Mouse (Mus musculus): ENCODE measurements around the gene Srp72. TPM values are rescaled to one million over a fixed set of nuclear protein-coding genes. Genes with fewer than 3 reads are reported as not detected.

Gene Srp72
- polyA plus RNA-seq, 1 experiment from 2014 or later: 55.9 TPM

DNA sequence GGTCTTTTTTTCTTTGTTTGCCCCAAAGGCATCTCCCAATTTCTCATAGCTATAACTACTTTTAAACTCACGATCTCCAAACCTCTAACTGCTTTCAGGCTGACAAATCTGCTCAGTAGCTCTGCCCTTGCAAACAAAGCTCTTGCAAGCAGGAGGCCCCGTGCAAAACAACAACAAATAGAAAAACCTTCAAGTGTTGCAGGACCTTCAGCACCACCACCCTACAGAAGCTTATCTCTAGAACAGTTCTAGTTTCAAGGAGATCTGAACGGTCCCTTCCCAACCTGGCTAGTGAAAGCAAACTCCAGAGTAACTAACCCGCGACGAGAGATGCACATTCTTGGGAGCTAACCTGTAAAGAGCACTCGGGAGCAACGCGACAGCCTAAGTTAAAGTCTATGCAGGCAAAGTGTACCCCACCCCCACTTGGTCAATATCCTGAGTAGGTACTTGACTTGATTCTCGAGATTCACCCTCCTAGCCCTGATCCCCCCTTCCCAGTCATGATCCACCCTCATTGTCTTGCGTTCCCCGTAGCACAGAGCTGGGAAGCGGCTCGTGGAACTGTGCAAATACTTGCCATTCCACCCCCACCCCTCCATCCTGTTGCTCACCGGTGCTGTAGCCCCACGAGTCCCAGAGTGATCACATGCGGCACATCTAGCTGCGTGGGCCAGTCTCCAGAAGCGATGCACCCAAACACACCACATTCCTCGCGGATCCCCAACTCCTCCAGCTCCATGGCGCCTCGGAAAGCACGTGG is 24.0 kb upstream of the Srp72 start:
- H3K4me1 ChIP-seq (replicated peaks): peaks cover 77% of the 10 kb centered on the region
- H3K4me2 ChIP-seq: peak overlapping the region; percentile 93
- no peaks in the 10 kb centered on the region for H3K27me3 ChIP-seq
- H3K9me3 ChIP-seq (replicated peaks): no peaks in the 10 kb centered on the region
- WGBS (ENCODE audit: insufficient replicate concordance): under 1% methylated on average over 24 of the region's 24 CpGs
- ATAC-seq (ENCODE audit: low read depth) (peak; percentile 2; the same call in 1 of the 2 replicates), DNase-seq (no peak)
- H3K4me3 ChIP-seq (replicated peaks): peak overlapping the region; percentile 84
- H3K27ac ChIP-seq: peak overlapping the region; percentile 82
- H3K9ac ChIP-seq: peak overlapping the region; percentile 81
- H3K36me3 ChIP-seq: peaks cover 45% of the 10 kb centered on the region

DNA sequence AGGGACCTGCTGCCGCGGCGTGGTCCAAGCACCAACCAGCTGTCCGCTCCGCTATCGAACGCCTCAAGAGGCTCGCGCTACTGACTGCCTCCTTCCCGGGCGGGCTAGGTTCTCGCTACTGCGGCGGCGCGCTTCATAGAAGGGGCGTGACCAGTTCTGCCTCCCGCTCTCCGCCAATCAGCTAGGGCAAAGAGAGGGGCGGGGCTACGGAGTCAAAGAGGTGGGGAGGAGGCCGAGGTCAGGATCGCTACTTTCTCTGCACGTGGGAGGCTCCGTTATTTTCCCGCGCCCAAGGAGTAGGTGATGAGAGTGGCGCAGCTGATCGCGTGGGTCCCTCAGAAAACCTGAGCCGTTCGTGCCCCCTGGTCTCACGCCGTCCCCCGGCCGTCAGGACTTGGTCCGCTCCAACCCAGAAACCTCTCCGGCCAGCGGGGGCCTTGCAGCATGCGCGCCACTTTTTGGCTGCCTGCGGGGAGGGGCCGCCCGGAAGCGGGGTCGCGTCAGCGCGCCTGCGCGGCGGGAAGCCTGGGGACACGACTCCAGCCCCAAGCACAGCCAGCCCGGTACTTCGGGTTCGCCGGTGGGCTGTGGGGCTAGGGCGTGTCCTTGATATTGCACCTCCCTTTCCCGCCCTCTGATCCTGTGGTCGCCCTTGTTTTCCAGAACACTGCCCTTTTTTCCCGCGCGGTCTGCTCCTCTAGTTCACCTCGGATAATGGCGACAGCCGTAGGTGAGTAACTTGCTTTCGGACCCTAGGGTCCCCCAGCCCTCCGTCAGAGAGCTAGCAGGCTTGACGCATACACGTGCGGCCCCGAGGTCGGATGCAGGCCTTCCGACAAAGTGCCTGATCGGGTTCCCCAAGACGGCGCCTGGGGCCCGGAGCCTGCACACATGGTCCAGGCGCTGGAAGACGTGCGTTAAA is 23.1 kb upstream of the Srp72 start, which contains the start of the genes Paics and Ppat:
TSS of gene Paics (plus strand) at position 202 of the 922 bp plus-strand sequence.
TSS of gene Ppat (minus strand) at position 473 of the 922 bp plus-strand sequence.
- H3K27me3 ChIP-seq: no peaks in the 10 kb centered on the region
- H3K4me3 ChIP-seq (replicated peaks): peak within 1 kb of the TSS; percentile 84
- peaks cover 50% of the 10 kb centered on the region for H3K36me3 ChIP-seq
- peak within 1 kb of the TSS; percentile 88 for H3K27ac ChIP-seq
- H3K4me1 ChIP-seq (replicated peaks): peaks cover 73% of the 10 kb centered on the region
- H3K9ac ChIP-seq: peak within 1 kb of the TSS; percentile 88
- under 1% methylated on average over 81 of the region's 81 CpGs for WGBS (ENCODE audit: insufficient replicate concordance)
- peak within 1 kb of the TSS; percentile 93 for H3K4me2 ChIP-seq
- peak; percentile 99 for DNase-seq
- H3K9me3 ChIP-seq (replicated peaks): no peaks in the 10 kb centered on the region
- peak; percentile 91 for ATAC-seq (ENCODE audit: low read depth)

DNA sequence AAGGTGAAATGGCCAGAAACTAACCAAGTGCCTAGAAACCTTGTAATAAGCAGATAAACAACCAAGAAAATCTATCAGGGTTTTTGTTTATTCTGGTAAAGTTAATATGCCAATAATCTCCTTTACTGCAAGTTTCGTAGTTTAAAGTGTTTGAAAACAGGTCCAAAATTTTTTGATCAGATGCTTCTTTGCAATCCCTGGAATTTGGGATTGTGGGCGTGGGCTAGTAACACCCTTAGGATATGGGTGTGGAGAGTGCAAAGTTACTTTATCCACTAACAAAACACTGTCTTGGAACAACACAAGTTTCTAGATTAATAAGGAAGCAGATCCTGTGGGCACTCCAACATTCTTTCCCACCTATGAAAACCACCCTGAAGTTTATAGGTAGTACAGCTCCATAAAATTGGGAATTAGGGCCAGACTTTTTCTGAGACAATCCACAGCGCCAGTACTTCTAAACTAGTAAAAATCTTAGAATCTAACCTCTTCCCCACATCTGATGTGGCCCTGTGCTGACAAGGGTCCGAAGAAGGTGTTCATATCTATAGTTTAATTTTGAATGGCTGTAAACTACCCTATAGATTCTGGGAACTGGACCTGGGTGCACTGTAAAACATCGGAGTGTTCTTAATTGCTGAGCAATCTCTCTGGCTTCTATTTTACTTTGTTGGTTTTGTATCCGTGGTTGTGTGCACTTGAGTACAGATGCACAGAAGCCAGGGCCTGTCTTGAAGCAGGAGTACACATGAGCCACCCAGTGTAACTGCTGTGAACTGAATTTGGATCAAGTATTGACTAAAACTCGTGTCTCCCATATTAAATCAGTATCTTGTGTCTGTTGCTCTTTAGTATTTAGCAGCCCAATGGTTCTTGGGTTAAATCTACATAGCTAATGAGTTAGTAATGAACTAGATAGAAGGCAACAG is 22.1 kb upstream of the Srp72 start:
- ATAC-seq (ENCODE audit: low read depth) (no peak), DNase-seq (no peak)
- Histone ChIP-seq H3K27me3 (no peaks in the 10 kb centered on the region), H3K27ac (peak overlapping the region; percentile 88), H3K4me2 (peak overlapping the region; percentile 93), H3K4me1 (replicated peaks) (peaks cover 63% of the 10 kb centered on the region), H3K9me3 (replicated peaks) (no peaks in the 10 kb centered on the region), H3K36me3 (peaks cover 53% of the 10 kb centered on the region), H3K9ac (peak overlapping the region; percentile 88), H3K4me3 (replicated peaks) (peak overlapping the region; percentile 84)
- 6% methylated on average over 7 of the region's 7 CpGs for WGBS (ENCODE audit: insufficient replicate concordance)

DNA sequence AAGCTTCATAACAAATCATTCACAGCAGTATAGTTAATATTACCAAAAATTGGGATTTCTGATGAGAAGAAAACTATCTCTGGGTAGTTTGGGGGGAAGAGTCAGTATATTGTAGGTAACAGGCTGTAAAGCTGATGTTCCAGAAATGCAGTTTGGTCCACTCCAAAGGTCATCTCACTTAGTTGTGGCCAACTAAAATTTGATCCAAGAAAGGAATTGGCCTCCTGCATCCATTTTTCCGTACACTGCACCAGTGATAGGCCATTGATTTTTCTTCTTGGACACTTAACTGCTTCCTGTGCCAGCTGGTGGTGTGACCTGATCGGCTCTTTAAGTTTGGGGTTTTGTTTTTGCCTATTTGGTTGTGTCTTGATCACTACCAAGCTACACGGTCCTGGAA is 20.7 kb upstream of the Srp72 start:
- peak overlapping the region; percentile 84 for H3K4me3 ChIP-seq (replicated peaks)
- DNase-seq (no peak), ATAC-seq (ENCODE audit: low read depth) (no peak)
- peaks cover 53% of the 10 kb centered on the region for H3K36me3 ChIP-seq
- H3K9me3 ChIP-seq (replicated peaks): no peaks in the 10 kb centered on the region
- H3K27ac ChIP-seq: peak overlapping the region; percentile 32; the same call in 1 of the 2 replicates
- H3K4me2 ChIP-seq: peak overlapping the region; percentile 93
- peak overlapping the region; percentile 59; the same call in 1 of the 2 replicates for H3K9ac ChIP-seq
- H3K4me1 ChIP-seq (replicated peaks): peaks cover 49% of the 10 kb centered on the region
- no peaks in the 10 kb centered on the region for H3K27me3 ChIP-seq
- 68% methylated on average over 3 of the region's 3 CpGs for WGBS (ENCODE audit: insufficient replicate concordance)

DNA sequence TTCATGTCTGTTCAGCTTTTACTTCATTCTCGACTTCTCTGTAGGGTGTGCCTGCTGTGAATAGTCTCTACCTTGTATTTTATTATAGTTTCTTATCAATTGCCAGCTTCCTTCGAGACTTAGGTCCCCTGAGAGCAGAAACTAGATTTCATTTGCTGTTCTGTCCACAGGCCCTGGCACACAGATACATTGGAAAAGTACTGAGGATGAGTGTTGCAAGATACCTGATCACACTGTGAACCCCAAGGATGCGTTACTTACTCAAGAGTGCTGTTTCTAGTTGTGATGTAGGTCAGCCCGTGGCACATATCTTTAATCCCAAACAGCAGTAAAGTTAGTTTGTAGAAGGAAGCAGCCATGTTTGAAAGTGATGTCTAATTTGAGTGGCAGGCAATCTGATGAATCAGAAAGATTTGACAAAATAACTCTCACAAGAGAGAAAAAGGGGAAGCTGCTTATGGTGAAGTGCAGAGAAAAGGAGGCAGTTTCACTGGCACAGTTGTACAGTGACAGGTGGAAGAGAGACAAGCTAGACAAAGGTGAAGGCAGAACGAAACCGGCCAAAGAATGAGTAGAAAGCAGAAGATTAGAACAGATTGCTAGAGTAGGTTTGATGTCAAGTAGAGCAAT is 20.1 kb upstream of the Srp72 start:
- Histone ChIP-seq H3K9ac (peak overlapping the region; percentile 59; the same call in 1 of the 2 replicates), H3K4me3 (replicated peaks) (peak overlapping the region; percentile 84; the same call in 1 of the 2 replicates), H3K36me3 (peaks cover 56% of the 10 kb centered on the region), H3K27me3 (no peaks in the 10 kb centered on the region), H3K4me2 (peak overlapping the region; percentile 93), H3K4me1 (replicated peaks) (peaks cover 44% of the 10 kb centered on the region), H3K9me3 (replicated peaks) (no peaks in the 10 kb centered on the region), H3K27ac (peak overlapping the region; percentile 32; the same call in 1 of the 2 replicates)
- DNase-seq (no peak), ATAC-seq (ENCODE audit: low read depth) (no peak)
- 58% methylated on average over 6 of the region's 6 CpGs for WGBS (ENCODE audit: insufficient replicate concordance)

DNA sequence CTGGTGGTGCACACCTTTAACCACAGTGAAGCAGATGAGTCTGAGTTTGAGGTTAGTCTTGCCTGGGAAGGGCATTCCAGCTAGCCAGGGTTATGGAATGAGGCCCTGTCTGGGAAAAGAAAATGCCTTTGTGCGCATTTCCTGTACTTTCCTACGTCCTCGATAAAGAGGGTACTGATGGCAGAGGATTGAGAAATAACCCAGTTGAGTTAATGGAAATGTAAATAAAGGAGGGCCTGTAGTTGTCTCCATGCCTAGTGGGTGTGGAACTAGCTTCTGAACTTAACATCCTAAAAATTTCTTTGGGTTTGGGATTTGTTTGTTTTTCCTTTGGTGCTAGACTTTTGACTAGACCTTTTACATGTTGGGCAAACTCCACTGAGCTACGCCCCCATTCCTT is 19.0 kb upstream of the Srp72 start:
- DNase-seq (no peak), ATAC-seq (ENCODE audit: low read depth) (no peak)
- Histone ChIP-seq H3K27ac (peak overlapping the region; percentile 50), H3K36me3 (peaks cover 66% of the 10 kb centered on the region), H3K9ac (peak overlapping the region; percentile 41; the same call in 1 of the 2 replicates), H3K4me1 (replicated peaks) (peaks cover 35% of the 10 kb centered on the region), H3K4me2 (no peak overlapping the region; the same call in 1 of the 2 replicates), H3K27me3 (no peaks in the 10 kb centered on the region), H3K9me3 (replicated peaks) (no peaks in the 10 kb centered on the region), H3K4me3 (replicated peaks) (no peak overlapping the region)
- WGBS (ENCODE audit: insufficient replicate concordance): 77% methylated on average over 4 of the region's 4 CpGs

DNA sequence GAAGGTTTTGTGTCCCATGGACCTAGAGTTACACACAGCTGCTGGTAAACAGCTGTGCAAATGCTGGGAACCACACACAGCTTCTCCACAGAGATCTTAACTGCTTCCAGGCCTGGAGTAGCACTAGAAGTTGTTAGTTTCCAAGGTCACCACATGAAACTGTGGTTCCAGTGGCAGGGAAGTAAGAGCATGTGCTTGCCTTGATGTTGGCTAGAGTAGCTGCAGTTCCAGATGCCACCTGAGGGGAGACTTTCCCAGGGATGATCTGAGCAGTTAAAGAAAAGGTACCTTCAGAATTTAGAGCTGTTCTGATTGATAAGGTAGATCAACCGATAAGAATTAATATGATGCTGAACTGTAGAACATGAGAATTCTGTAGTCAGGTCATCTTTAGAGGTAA is 16.5 kb upstream of the Srp72 start:
- Histone ChIP-seq H3K27ac (no peak overlapping the region), H3K4me1 (replicated peaks) (peaks cover 26% of the 10 kb centered on the region), H3K27me3 (no peaks in the 10 kb centered on the region), H3K9ac (no peak overlapping the region), H3K36me3 (peaks cover 91% of the 10 kb centered on the region), H3K9me3 (replicated peaks) (no peaks in the 10 kb centered on the region), H3K4me3 (replicated peaks) (no peak overlapping the region), H3K4me2 (no peak overlapping the region)
- DNase-seq: no peak
- no peak for ATAC-seq (ENCODE audit: low read depth)
- 87% methylated on average over 1 of the region's 1 CpGs for WGBS (ENCODE audit: insufficient replicate concordance)

DNA sequence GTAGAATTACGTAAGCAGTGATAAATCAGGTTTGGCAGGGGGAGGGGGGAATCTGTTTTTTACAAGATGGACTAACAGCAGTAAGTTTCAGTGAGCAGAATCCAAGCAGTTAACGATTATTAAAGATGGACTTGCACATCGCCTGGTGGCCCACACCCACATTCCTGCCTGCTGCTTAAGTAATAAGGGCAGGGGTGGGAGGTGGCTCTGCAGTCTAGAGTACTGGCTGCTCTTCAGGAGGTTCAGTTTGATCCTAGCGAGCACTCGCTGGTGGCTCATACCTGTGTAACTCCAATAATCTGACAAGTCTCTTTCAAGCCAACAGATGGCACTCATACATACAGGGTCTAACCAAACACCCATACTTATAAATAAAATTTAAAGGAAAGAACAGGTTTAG is 14.9 kb upstream of the Srp72 start:
- H3K27ac ChIP-seq: no peak overlapping the region
- H3K27me3 ChIP-seq: no peaks in the 10 kb centered on the region
- 79% methylated on average over 5 of the region's 5 CpGs for WGBS (ENCODE audit: insufficient replicate concordance)
- ATAC-seq (ENCODE audit: low read depth): no peak
- no peaks in the 10 kb centered on the region for H3K9me3 ChIP-seq (replicated peaks)
- peaks cover 12% of the 10 kb centered on the region for H3K4me1 ChIP-seq (replicated peaks)
- H3K4me3 ChIP-seq (replicated peaks): no peak overlapping the region
- peaks cover 97% of the 10 kb centered on the region for H3K36me3 ChIP-seq
- H3K4me2 ChIP-seq: no peak overlapping the region
- no peak for DNase-seq
- no peak overlapping the region for H3K9ac ChIP-seq

DNA sequence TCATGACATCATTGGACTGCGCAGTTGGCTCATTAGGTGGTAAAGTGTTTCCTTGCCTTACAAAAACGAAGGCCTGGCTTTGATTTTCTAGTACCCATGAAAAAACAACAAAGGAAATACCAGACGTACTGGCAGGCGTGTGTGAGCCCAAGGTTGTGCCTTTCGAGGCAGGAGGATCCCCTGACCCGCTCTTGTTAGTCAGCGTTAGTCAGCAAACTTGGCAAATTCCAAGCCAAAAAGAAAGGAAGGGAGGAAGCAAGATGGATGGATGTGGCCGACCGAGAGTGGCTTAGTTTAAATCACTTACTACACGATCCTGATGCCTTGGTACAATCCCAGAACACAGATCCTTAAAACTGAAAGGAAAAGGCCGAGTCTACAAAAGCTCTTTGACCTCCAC is 11.9 kb upstream of the Srp72 start:
- no peak overlapping the region for H3K27ac ChIP-seq
- no peak for DNase-seq

DNA sequence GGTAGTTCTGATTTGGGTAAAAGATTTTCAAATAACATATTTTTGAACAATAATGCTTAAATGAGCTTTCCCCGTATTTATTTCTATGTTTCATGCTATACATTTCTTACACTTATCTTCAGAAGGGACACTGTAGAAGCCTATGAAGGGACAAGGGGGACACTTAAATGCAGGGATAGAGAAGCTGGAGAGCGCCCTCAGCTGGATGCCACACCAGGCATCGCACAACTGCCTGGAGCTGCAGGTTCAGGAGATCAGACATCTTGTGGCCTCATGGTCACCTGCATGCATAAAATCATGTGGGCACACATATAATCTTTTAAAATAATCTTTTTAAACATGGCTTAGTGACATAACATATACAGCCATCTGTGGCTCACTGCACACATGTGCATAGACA is 9.8 kb upstream of the Srp72 start:
- no peak for ATAC-seq (ENCODE audit: low read depth)
- no peak for DNase-seq
- WGBS (ENCODE audit: insufficient replicate concordance): 85% methylated on average over 3 of the region's 3 CpGs
- no peak overlapping the region for H3K4me3 ChIP-seq (replicated peaks)
- peaks cover 94% of the 10 kb centered on the region for H3K36me3 ChIP-seq
- no peaks in the 10 kb centered on the region for H3K4me1 ChIP-seq (replicated peaks)
- no peaks in the 10 kb centered on the region for H3K27me3 ChIP-seq
- no peaks in the 10 kb centered on the region for H3K9me3 ChIP-seq (replicated peaks)
- no peak overlapping the region for H3K27ac ChIP-seq
- H3K4me2 ChIP-seq: no peak overlapping the region
- no peak overlapping the region for H3K9ac ChIP-seq

More for the DNA sequence above, 11.9 kb upstream of the Srp72 start:
- no peak overlapping the region for H3K9ac ChIP-seq
- H3K27me3 ChIP-seq: no peaks in the 10 kb centered on the region
- no peaks in the 10 kb centered on the region for H3K4me1 ChIP-seq (replicated peaks)
- no peak for ATAC-seq (ENCODE audit: low read depth)
- no peak overlapping the region for H3K4me3 ChIP-seq (replicated peaks)
- H3K9me3 ChIP-seq (replicated peaks): no peaks in the 10 kb centered on the region
- WGBS (ENCODE audit: insufficient replicate concordance): 83% methylated on average over 11 of the region's 11 CpGs
- H3K36me3 ChIP-seq: peaks cover 93% of the 10 kb centered on the region
- H3K4me2 ChIP-seq: no peak overlapping the region
